Mouse (Mus musculus) large intestine, adult 2 months (tissue): ENCODE results near the gene Myrf. TPM values are rescaled to one million over a fixed set of nuclear protein-coding genes. Genes with fewer than 3 reads are reported as not detected.

ENCODE experiments used
- DNase-seq: peaks from one replicate; pipeline ENCODE4 v3.0.0-alpha.2; 2012; ENCODE audit warnings: low read depth, low spot score
- WGBS: fragments of 180-500 bp; shearing (Covaris S2); methylation state at CpG from one replicate; pipeline ENCODE4 v1.1.7; 2018; 5-methylcytosine and 5-hydroxymethylcytosine counted together
- polyA plus RNA-seq: library from polyadenylated mRNA; depleted of rRNA; stranded (reverse); fragments of >200 nt; gene quantifications from 2 replicates; pipeline ENCODE4 v1.2.3, GENCODE M21; 2012

The Myrf gene
- polyA plus RNA-seq, 1 experiment: 18.7 TPM

GRCm38 (mm10) chr19:10261369-10261768 lies 20.8 kb upstream of the Myrf start:
- no peak for DNase-seq
- WGBS: 38% methylated on average over 7 of the region's 7 CpGs

GRCm38 (mm10) chr19:10258279-10259011 lies 17.9 kb upstream of the Myrf start:
- DNase-seq: no peak
- 20% methylated on average over 6 of the region's 6 CpGs for WGBS

GRCm38 (mm10) chr19:10248128-10248527 lies 7.6 kb upstream of the Myrf start:
- no peak for DNase-seq
- WGBS: 74% methylated on average over 20 of the region's 20 CpGs

DNA sequence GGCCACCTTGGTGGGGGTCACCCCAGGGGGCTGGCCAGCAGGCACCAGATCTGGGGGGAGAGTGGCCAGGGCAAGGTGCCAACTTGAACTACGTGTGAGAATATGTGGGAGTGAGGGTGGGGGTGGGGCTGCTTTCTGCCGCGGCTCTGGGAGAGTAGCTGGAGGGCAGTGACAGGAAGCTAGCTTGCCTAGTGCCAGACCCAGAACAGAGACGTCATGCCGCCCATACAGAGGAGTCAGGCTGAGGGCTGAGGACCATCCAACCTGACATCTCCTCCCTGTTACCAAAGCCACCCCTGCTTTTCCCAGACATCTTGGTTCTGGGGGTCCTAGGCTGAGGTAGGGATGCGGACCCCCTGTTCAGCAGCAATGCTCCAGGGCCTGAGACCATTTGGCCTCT lies 6.6 kb upstream of the Myrf start:
- 54% methylated on average over 6 of the region's 6 CpGs for WGBS
- DNase-seq: no peak

DNA sequence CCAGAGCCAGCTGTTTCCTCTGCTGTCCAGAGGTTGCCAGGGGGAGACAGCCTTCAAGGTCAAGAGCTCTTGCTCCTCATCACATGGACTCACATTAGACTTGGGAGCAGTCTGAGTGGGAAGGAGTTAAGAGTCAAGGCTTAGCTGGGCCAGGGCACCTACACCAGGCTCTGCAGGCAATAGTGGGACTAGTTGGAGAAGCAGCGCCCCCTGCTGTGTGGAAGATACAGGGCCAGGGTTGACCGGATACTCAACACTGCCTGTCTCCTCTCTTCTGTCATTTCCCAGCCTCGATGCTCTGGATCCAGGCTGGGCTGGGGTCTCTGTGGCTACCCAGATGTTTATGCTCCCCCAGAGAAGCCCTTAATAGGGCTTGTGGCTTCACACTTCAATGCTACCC lies 3.6 kb upstream of the Myrf start:
- no peak for DNase-seq
- 17% methylated on average over 3 of the region's 3 CpGs for WGBS

DNA sequence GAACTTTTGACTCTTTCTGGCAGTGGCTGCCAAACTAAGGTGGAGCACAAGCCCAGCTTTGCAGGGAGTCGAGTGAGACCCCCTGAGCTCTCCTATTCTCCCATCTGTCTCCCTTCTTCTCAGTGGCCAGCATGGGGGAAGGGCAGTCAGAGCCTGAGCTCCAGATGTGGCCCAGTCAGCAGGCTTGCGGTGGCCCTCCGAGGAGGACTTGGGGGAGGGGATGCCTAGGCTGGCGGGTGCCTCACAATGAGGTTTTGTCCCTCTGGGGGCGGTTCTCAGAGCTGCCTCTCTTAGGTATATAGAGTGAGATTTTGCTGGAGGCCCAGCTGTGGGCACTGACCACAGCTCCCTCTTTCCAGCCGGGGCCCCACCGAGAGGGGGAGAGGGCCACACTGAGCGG lies 2.4 kb upstream of the Myrf start:
- WGBS: 46% methylated on average over 8 of the region's 8 CpGs
- DNase-seq: no peak

DNA sequence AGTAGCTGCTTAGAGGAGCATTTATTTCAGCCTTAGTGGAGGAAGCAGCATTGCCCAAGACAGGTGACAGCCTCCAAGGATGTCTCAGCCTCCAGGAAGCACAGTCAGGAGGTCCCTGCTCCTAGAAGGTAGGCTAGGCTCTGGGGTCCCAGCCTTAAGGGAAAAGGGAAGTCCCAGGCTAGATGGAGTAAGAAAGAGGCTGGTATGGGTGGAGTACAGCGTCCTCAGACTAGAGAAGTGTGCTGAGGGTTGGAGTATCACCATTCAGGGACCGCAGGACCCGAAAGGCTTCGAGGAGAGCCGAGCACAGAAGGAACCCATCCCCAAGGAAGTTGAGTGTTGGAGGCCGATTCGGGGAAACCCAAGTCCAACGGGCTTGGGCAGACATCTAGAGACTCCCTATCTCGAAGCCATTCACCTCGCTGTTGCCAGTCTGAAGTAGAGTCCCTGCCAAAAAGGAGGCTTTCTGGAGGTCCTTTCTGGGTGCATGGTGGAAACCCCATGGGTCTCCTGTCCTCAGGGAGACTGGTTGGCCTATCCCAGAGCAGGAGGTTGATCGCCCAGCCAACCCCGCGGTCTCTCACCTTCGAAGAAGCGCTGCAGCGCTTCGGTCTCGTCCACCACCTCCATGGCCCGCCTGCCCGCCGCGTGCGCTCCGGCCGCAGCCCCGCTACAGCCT lies 434 bp downstream of the Myrf start:
- 6% methylated on average over 26 of the region's 26 CpGs for WGBS
- DNase-seq: no peak

DNA sequence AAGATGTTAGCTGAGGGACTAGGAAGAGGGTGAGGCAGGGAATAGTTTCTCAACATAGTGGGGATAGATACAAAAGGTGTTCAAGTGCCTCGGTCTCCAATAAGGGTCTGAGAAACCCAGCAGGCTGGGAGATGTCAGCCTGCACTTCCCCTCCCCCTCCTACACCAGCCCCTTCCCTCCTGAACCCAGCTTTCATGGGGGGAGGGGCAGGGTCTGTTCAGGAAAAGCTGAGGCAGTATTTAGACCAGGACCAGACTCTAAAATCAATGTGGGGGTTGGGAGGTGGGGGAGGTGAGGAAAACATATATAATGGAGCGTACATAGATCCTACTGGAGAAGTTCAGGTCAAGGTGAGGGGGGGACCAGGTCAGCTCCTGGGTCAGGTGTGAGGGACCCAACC lies 1.1 kb downstream of the Myrf start:
- WGBS: 64% methylated on average over 2 of the region's 2 CpGs
- no peak for DNase-seq

DNA sequence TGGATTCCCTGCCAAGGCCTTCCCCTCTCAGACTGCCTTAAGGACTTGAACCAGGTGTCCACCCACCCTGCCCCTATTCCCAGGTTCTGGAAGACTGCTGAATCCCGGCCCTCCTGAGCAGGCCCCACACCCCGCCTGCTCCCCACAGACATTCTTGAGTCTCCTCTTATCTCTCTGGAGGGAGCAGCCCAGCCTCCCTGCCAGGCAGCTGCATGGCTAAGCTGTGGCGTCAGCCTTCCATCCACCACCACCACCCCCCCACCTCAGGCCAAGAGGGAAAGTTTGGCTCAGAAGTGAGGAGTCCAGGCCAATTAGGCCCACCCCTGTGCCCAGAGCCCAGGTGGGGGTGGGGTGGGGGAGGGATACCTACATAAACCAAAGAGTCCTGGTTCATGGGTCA lies 2.1 kb downstream of the Myrf start:
- WGBS: 66% methylated on average over 3 of the region's 3 CpGs

GRCm38 (mm10) chr19:10235784-10236565 lies 4.6 kb downstream of the Myrf start:
- WGBS: 64% methylated on average over 9 of the region's 9 CpGs
- no peak for DNase-seq

More for the DNA sequence above, 2.1 kb downstream of the Myrf start:
- DNase-seq: no peak

DNA sequence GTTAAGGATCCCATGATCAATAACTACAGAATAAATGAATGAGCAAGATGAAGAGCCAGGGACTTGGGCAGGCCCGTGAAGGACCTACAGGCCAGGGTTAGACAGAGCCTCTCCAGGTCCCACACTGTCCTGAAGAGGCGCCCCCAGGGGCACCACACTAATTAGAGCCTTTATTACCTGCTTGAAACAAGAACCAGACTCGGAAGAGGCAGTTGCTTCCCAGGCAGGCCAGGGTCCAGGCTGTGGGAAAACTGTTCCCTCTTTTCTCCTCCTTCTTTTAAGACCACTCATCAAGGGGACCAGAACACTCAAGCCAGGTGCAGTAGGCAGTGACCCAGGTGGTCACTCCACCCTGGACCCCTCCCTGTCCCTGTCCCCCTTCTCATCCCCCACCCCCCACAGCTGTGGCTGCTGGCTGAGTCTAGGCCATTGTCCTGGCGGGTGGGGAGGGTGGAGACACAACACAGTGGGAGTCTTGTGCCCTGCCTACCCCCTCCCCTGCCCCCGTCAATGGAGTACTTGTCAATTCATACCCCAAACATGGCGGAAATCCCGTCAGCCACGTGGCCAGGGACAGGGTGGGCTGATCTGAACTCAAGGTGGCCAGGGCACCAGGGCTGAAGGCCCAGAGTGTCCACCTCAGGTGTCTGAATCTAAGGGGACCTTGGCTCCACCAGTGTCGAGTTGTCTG lies 8.1 kb downstream of the Myrf start:
- no peak for DNase-seq
- WGBS: 62% methylated on average over 9 of the region's 9 CpGs

DNA sequence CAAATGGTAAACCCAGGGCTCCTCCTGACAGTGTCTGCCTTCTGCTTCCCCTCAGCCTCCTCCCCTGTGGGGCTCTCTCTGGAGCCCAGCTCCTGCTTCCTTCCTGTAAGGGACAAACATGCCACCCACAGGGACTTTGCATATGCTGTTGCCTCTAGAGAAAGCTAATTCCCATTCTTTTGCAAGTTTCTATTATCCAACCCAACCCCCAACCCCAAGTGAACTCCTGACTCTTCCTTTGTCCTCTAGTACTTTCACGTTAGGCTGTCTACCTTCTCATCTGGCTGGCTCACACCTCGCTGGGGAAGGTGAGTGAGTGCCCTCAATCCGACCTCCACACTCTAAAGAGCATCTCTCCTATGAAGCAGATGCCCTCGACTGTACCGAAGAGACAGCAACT lies 8.7 kb downstream of the Myrf start:
- 50% methylated on average over 5 of the region's 5 CpGs for WGBS
- no peak for DNase-seq

DNA sequence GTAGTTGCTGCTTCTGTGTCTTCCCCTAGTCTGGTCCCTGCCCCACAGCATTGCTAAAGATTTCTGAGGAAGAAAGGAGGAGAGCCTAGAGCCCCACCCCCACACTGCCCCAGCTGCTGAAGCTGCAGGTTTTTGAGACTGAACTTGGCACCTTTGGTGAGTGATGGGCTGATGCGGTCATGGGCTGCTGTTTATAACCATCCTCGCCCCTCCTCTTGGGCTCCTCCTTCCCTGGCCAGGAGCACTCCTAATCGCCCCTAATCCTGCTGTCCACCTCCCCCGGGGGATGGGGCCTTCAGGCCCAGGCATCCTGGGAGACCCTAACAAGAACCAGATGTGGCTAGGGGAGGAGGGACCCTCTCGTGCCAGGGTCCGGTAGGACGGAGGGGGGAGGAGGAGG lies 9.5 kb downstream of the Myrf start:
- no peak for DNase-seq
- WGBS: 42% methylated on average over 7 of the region's 7 CpGs

DNA sequence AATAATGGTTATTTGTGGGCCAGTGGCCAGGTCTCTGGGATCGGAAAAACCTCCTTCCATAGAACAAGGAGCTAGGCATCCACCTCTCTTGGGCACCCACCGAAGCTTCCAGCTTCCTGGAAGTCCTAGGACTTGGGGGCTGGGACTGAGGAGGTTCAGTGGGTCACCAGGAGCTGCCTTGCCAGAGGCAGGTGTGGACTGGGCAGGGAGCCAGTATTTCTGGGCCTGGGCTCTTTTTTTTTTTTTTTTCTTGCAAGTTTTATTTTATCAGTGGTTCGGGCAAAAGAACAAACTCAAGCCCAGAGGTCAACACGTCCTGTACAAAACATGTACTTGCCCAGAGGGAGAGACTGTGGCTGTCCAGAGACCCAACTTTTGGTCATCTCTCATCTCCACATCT lies 14.8 kb downstream of the Myrf start:
- 34% methylated on average over 4 of the region's 4 CpGs for WGBS
- DNase-seq: no peak

GRCm38 (mm10) chr19:10224637-10225453 lies 15.7 kb downstream of the Myrf start:
- 26% methylated on average over 26 of the region's 26 CpGs for WGBS
- DNase-seq: no peak

DNA sequence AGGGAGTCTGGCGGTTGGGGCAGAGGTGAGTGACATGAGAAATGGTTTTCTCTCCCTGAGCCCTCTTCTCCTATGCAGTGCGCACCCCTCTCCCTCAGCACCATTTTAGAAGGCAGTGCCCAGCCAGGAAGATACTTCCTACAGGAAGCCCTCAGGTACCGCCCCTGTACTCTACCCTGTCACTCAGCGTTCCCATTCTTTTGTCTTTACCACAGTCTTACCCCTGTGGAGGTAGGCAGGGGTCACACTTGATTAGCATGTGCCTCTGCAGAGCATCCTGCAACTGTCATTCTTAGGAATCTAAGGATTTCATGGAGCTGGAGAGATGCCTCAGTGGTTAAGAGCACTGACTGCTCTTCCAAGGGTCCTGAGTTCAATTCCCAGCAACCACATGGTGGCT lies 17.0 kb downstream of the Myrf start:
- DNase-seq: no peak
- 70% methylated on average over 4 of the region's 4 CpGs for WGBS

- DNase-seq: no peak
- WGBS: 25% methylated on average over 8 of the region's 8 CpGs
Observed at GRCm38 (mm10) chr19:10222656-10223055, 17.9 kb downstream of the Myrf start.

- DNase-seq: no peak
- WGBS: 59% methylated on average over 4 of the region's 4 CpGs
Observed at GRCm38 (mm10) chr19:10221585-10221984, 19.0 kb downstream of the Myrf start.

DNA sequence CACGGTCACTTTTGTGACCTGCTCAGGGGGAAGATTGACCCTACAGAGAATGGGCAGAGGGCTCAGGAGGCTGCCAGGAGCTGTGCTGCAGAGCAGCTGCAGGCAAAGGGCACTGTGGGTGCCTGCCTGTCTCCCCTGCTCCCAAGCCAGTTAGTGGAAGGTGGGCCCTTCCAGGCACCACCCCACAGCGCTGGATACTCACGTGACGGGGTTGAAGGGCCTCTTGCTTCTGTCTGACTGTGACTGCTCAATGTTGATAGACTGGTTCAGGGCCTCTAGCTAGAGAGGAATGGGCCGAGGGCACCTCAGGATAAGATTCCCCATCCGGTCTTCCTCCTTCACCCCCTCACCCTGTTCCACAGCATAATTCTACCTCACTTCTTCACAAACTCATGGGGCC lies 21.0 kb downstream of the Myrf start:
- no peak for DNase-seq
- WGBS: 65% methylated on average over 6 of the region's 6 CpGs
